Mouse (Mus musculus) lung, adult 2 months (tissue): Measurements from ENCODE around the gene Plekhg4. TPM values are rescaled to one million over a fixed set of nuclear protein-coding genes. Genes with fewer than 3 reads are reported as not detected.

Source experiments
- DNase-seq: peaks from one replicate; pipeline ENCODE4 v3.0.0; 2022
- H3K4me1 ChIP-seq: fragments of 200-500 bp; 2 replicates; pipeline ENCODE4 v1.6.1; 2011; ENCODE audit warnings: low read length; ENCODE audit not compliant: control insufficient read depth, insufficient read depth
- H3K4me3 ChIP-seq: fragments of 200-500 bp; replicated peaks from 2 replicates; pipeline ENCODE3; 2011; ENCODE audit warnings: low read depth, mild to moderate bottlenecking, control low read depth, low read length; ENCODE audit errors: extremely low read depth
- CTCF ChIP-seq: fragments of 200-500 bp; IDR thresholded peaks from 2 replicates; pipeline ENCODE4 v1.5.1; 2011; ENCODE audit warnings: mild to moderate bottlenecking, low read length, control low read depth; ENCODE audit not compliant: insufficient read depth
- POLR2A ChIP-seq: fragments of 200-500 bp; IDR thresholded peaks from 2 replicates; pipeline ENCODE4 v1.6.1; 2011; ENCODE audit warnings: low read depth, mild to moderate bottlenecking, control low read depth, low read length, borderline replicate concordance; ENCODE audit errors: extremely low read depth
- WGBS: fragments of 180-500 bp; shearing (Covaris S2); methylation state at CpG from one replicate; pipeline ENCODE4 v1.1.7; 2018; 5-methylcytosine and 5-hydroxymethylcytosine counted together
- polyA plus RNA-seq: library from polyadenylated mRNA; depleted of rRNA; stranded (reverse); fragments of >200 nt; gene quantifications from 2 replicates; pipeline ENCODE4 v1.2.3, GENCODE M21; 2012; rRNA removed

Gene Plekhg4
- polyA plus RNA-seq, 1 experiment: 0.36 TPM

DNA sequence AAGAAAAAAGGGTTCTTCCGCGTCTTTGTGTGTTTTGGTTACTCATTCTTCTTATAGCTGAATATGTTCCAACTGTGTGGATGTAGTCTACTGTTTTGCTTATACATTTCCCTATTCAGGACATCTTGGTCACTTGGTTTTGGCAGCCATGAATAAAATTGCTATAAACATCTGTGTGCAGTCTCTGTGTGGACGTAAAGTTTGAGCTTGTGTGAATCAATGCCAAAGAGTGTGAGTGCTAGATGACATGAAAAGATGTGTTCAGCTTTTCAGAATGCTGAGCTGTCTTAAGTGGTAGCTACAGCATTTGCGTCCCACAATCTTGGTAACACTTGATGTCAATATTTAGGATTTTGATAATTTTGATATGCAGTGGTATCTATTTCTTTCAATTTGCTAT lies 46.7 kb downstream of the Plekhg4 start:
- TF ChIP-seq CTCF: no peak
- no peak for TF ChIP-seq POLR2A
- 80% methylated on average over 4 of the region's 4 CpGs for WGBS
- DNase-seq: no peak

DNA sequence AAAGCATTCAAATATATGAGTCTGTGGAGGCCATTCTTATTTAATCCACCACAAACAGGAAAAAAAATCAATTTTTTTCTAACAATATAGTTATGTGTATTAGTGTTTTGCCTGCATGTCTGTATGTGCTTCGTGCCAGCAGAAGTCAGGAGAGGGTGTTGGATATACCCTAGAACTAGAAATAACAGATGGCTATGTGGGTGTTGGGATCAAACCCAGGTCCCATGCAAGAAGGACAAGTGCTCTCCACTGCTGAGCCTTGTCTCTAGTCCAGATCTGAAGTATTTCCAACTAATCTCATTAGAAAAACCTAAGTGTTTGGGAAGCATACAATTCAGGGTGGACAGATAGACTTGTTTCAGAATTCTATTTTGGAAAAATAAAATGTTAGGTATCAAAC lies 48.9 kb downstream of the Plekhg4 start:
- WGBS: 70% methylated on average over 1 of the region's 1 CpGs
- no peak overlapping the region for H3K4me3 ChIP-seq
- TF ChIP-seq POLR2A: no peak
- TF ChIP-seq CTCF: no peak
- DNase-seq: no peak
- H3K4me1 ChIP-seq: peaks cover 5% of the 10 kb centered on the region

More for the DNA sequence above, 46.7 kb downstream of the Plekhg4 start:
- H3K4me3 ChIP-seq: no peak overlapping the region
- H3K4me1 ChIP-seq: no peaks in the 10 kb centered on the region

- Histone ChIP-seq H3K4me1 (peaks cover 11% of the 10 kb centered on the region), H3K4me3 (no peak overlapping the region)
- no peak for DNase-seq
- WGBS: 32% methylated on average over 6 of the region's 6 CpGs
- TF ChIP-seq CTCF (no peak), POLR2A (no peak)
Observed at GRCm38 (mm10) chr8:105426878-105427277, 53.8 kb downstream of the Plekhg4 start.

GRCm38 (mm10) chr8:105431743-105432515 lies 58.9 kb downstream of the Plekhg4 start:
- TF ChIP-seq POLR2A (no peak), CTCF (no peak)
- H3K4me3 ChIP-seq: no peak overlapping the region
- WGBS: 82% methylated on average over 7 of the region's 7 CpGs
- no peak for DNase-seq
- peaks cover 15% of the 10 kb centered on the region for H3K4me1 ChIP-seq

Other genes with a start within 250 kb of the Plekhg4 start
- not detected in 2 replicates for gene Ces4a, start 241.5 kb upstream of the Plekhg4 start, polyA plus RNA-seq
- gene Cbfb, start 202.6 kb upstream of the Plekhg4 start, polyA plus RNA-seq: 9.6 and 10.9 TPM in 2 replicates
- 56.8 and 64.8 TPM in 2 replicates for gene D230025D16Rik, start 148.1 kb upstream of the Plekhg4 start, polyA plus RNA-seq
- 35.5 and 39.2 TPM in 2 replicates for gene B3gnt9, start 118.1 kb upstream of the Plekhg4 start, polyA plus RNA-seq
- 21.3 and 23.8 TPM in 2 replicates for gene Tradd, start 108.7 kb upstream of the Plekhg4 start, polyA plus RNA-seq
- gene Fbxl8, start 108.6 kb upstream of the Plekhg4 start, polyA plus RNA-seq: 15.5 and 16.8 TPM in 2 replicates
- 20.3 and 22.1 TPM in 2 replicates for gene Hsf4, start 103.5 kb upstream of the Plekhg4 start, polyA plus RNA-seq
- gene Nol3, start 97.1 kb upstream of the Plekhg4 start, polyA plus RNA-seq: 10.7 and 11.8 TPM in 2 replicates
- 4.2 and 6.0 TPM in 2 replicates for gene 4931428F04Rik, start 83.4 kb upstream of the Plekhg4 start, polyA plus RNA-seq
- 49.2 and 57.5 TPM in 2 replicates for gene Exoc3l, start 77.2 kb upstream of the Plekhg4 start, polyA plus RNA-seq
- gene E2f4, start 75.6 kb upstream of the Plekhg4 start, polyA plus RNA-seq: 109 and 127 TPM in 2 replicates
- 39.2 and 50.3 TPM in 2 replicates for gene Elmo3, start 67.7 kb upstream of the Plekhg4 start, polyA plus RNA-seq
- 7.6 and 13.2 TPM in 2 replicates for gene Lrrc29, start 47.0 kb upstream of the Plekhg4 start, polyA plus RNA-seq
- 86.2 and 104 TPM in 2 replicates for gene Tmem208, start 46.9 kb upstream of the Plekhg4 start, polyA plus RNA-seq
- gene Fhod1, start 25.3 kb upstream of the Plekhg4 start, polyA plus RNA-seq: 89.2 and 114 TPM in 2 replicates
- 7.4 and 8.1 TPM in 2 replicates for gene Slc9a5, start 24.4 kb upstream of the Plekhg4 start, polyA plus RNA-seq
- gene Kctd19, start 40.2 kb downstream of the Plekhg4 start, polyA plus RNA-seq: 0.27 and 0.32 TPM in 2 replicates
- gene Lrrc36, start 40.3 kb downstream of the Plekhg4 start, polyA plus RNA-seq: 5.5 and 7.5 TPM in 2 replicates
- 785 and 816 TPM in 2 replicates for gene Tppp3, start 98.3 kb downstream of the Plekhg4 start, polyA plus RNA-seq
- gene Zdhhc1, start 123.6 kb downstream of the Plekhg4 start, polyA plus RNA-seq: 130 and 133 TPM in 2 replicates
- gene Hsd11b2, start 145.5 kb downstream of the Plekhg4 start, polyA plus RNA-seq: 2.1 and 4.8 TPM in 2 replicates
- gene Atp6v0d1, start 192.8 kb downstream of the Plekhg4 start, polyA plus RNA-seq: 101 and 121 TPM in 2 replicates
- 71.7 and 74.9 TPM in 2 replicates for gene Ripor1, start 232.0 kb downstream of the Plekhg4 start, polyA plus RNA-seq